Mouse (Mus musculus) C2C12 (cell line): ENCODE measurements around the gene Rbpj. TPM values are rescaled to one million over a fixed set of nuclear protein-coding genes. Genes with fewer than 3 reads are reported as not detected.

Experiments used
- H3K27me3 ChIP-seq: one replicate; pipeline ENCODE4 v1.6.1; 2011; ENCODE audit not compliant: control insufficient read depth, insufficient read depth, insufficient read length
- H3K36me3 ChIP-seq: one replicate; pipeline ENCODE4 v1.6.1; 2011; ENCODE audit not compliant: control insufficient read depth, insufficient read depth
- H3K4me3 ChIP-seq: one replicate; pipeline ENCODE4 v1.5.1; 2011; ENCODE audit warnings: mild to moderate bottlenecking, control low read depth; ENCODE audit not compliant: poor library complexity, insufficient read depth, severe bottlenecking
- H3K79me2 ChIP-seq: one replicate; pipeline ENCODE4 v1.6.1; 2011; ENCODE audit not compliant: control insufficient read depth, insufficient read depth
- H3K79me3 ChIP-seq: one replicate; pipeline ENCODE4 v1.6.1; 2011; ENCODE audit warnings: low read depth, control low read depth
- H3ac ChIP-seq: one replicate; pipeline ENCODE3; 2011; ENCODE audit warnings: low read depth; ENCODE audit not compliant: control insufficient read depth, insufficient read length
- CEBPB ChIP-seq: IDR thresholded peaks from one replicate; pipeline ENCODE4 v1.6.1; 2011; ENCODE audit warnings: low read depth, mild to moderate bottlenecking, control low read depth, moderate library complexity
- CTCF ChIP-seq: IDR thresholded peaks from one replicate; pipeline ENCODE4 v1.5.1; 2011; ENCODE audit not compliant: control insufficient read depth, insufficient read depth, insufficient read length
- FOSL1 ChIP-seq: IDR thresholded peaks from one replicate; pipeline ENCODE4 v1.8.0; 2011; ENCODE audit warnings: mild to moderate bottlenecking, low read length; ENCODE audit not compliant: poor library complexity, insufficient read depth, severe bottlenecking
- MAX ChIP-seq: IDR thresholded peaks from one replicate; pipeline ENCODE4 v1.6.1; 2011; ENCODE audit warnings: mild to moderate bottlenecking, control low read depth
- MYOD1 ChIP-seq: IDR thresholded peaks from one replicate; pipeline ENCODE4 v1.6.1; 2011; ENCODE audit warnings: low read depth; ENCODE audit not compliant: control insufficient read depth, insufficient read length
- MYOG ChIP-seq: IDR thresholded peaks from one replicate; pipeline ENCODE4 v1.6.1; 2011; ENCODE audit not compliant: control insufficient read depth, insufficient read length; ENCODE audit errors: extremely low read depth
- USF1 ChIP-seq: IDR thresholded peaks from one replicate; pipeline ENCODE4 v1.6.1; 2011; ENCODE audit warnings: low read depth, mild to moderate bottlenecking, control low read depth, moderate library complexity
- polyA plus RNA-seq: library from polyadenylated mRNA; unstranded; fragments of >200 nt; fragmentation: generic; extraction: Trizol; gene quantifications from one replicate; pipeline ENCODE4 v1.2.1, GENCODE M21; 2012; ENCODE audit warnings: missing spikeins

The Rbpj gene
- polyA plus RNA-seq, 1 experiment = 8.1 TPM

GRCm38 (mm10) chr5:53657925-53658324 lies 192.0 kb downstream of the Rbpj start:
- Histone ChIP-seq H3K4me3 (no peak overlapping the region), H3K79me3 (no peaks in the 10 kb centered on the region), H3K27me3 (no peaks in the 10 kb centered on the region), H3K79me2 (no peaks in the 10 kb centered on the region), H3ac (no peak overlapping the region), H3K36me3 (peaks cover 24% of the 10 kb centered on the region)
- TF ChIP-seq MAX (no peak), CEBPB (no peak), CTCF (no peak), FOSL1 (no peak), MYOD1 (no peak), USF1 (no peak), MYOG (no peak)

- Histone ChIP-seq H3K27me3 (no peaks in the 10 kb centered on the region), H3K36me3 (peaks cover 20% of the 10 kb centered on the region)
- TF ChIP-seq MAX (no peak), FOSL1 (no peak), CTCF (no peak), MYOG (no peak)
Observed at GRCm38 (mm10) chr5:53661508-53661907, 195.6 kb downstream of the Rbpj start.

GRCm38 (mm10) chr5:53662413-53662812 lies 196.5 kb downstream of the Rbpj start:
- no peak overlapping the region for H3K4me3 ChIP-seq
- H3K79me2 ChIP-seq = no peaks in the 10 kb centered on the region
- no peaks in the 10 kb centered on the region for H3K27me3 ChIP-seq
- TF ChIP-seq CEBPB = no peak
- TF ChIP-seq FOSL1 = no peak
- no peak for TF ChIP-seq MYOD1
- TF ChIP-seq MYOG = no peak
- no peak for TF ChIP-seq USF1
- TF ChIP-seq CTCF = no peak
- peaks cover 13% of the 10 kb centered on the region for H3K36me3 ChIP-seq
- no peak overlapping the region for H3ac ChIP-seq
- no peaks in the 10 kb centered on the region for H3K79me3 ChIP-seq

More at GRCm38 (mm10) chr5:53661508-53661907, 195.6 kb downstream of the Rbpj start:
- no peaks in the 10 kb centered on the region for H3K79me2 ChIP-seq
- H3K79me3 ChIP-seq = no peaks in the 10 kb centered on the region
- no peak overlapping the region for H3K4me3 ChIP-seq
- H3ac ChIP-seq = no peak overlapping the region

- TF ChIP-seq USF1 (no peak), MAX (no peak), FOSL1 (no peak), CTCF (no peak), MYOD1 (no peak), MYOG (no peak), CEBPB (no peak)
- Histone ChIP-seq H3K79me2 (no peaks in the 10 kb centered on the region), H3K4me3 (no peak overlapping the region), H3ac (no peak overlapping the region), H3K79me3 (no peaks in the 10 kb centered on the region), H3K36me3 (peaks cover 2% of the 10 kb centered on the region), H3K27me3 (no peaks in the 10 kb centered on the region)
Observed at GRCm38 (mm10) chr5:53663665-53664064, 197.7 kb downstream of the Rbpj start.

- Histone ChIP-seq H3ac (no peak overlapping the region), H3K36me3 (no peaks in the 10 kb centered on the region), H3K79me3 (no peaks in the 10 kb centered on the region), H3K4me3 (no peak overlapping the region), H3K79me2 (no peaks in the 10 kb centered on the region), H3K27me3 (no peaks in the 10 kb centered on the region)
- TF ChIP-seq FOSL1 (no peak), CEBPB (no peak), USF1 (no peak), MYOG (no peak), CTCF (no peak), MAX (no peak), MYOD1 (no peak)
Observed at GRCm38 (mm10) chr5:53668021-53668420, 202.1 kb downstream of the Rbpj start.

- no peak overlapping the region for H3K4me3 ChIP-seq
- no peaks in the 10 kb centered on the region for H3K27me3 ChIP-seq
- TF ChIP-seq USF1 = no peak
- no peak for TF ChIP-seq MAX
- TF ChIP-seq FOSL1 = no peak
- TF ChIP-seq MYOD1 = no peak
- TF ChIP-seq MYOG = no peak
- TF ChIP-seq CEBPB = no peak
- TF ChIP-seq CTCF = no peak
- no peaks in the 10 kb centered on the region for H3K36me3 ChIP-seq
- no peaks in the 10 kb centered on the region for H3K79me2 ChIP-seq
- H3K79me3 ChIP-seq = no peaks in the 10 kb centered on the region
- H3ac ChIP-seq = no peak overlapping the region
Observed at GRCm38 (mm10) chr5:53670321-53670938, 204.5 kb downstream of the Rbpj start.
